Mouse (Mus musculus) layer of hippocampus, adult 9-11 months (tissue): Measurements from ENCODE around the gene Bmp2k.
A peak's percentile ranks its signal among the peaks of the same experiment; 100 is the strongest.

Experiments
- DNase-seq: peaks from one replicate; pipeline ENCODE4 v3.0.0; 2022

The Bmp2k gene

DNA sequence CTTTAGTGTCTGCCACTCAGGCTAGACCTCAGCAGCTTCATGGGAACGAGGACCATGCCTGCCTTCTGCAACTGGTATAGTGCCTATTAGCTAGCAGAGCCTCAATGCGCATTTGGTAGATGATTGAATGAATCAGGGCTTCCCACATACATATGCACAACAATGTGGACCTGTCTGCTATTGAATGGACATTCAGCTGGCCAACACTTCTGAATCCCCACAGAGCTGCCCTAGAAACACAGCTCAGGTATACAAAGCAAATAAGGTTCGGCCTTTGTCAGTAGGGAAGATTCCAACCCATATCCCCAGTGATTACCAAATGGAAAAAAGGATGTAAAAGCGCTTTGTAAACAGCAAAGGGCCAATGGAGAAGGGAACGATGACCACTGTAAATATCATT is 113.2 kb downstream of the Bmp2k start:
- no peak for DNase-seq

DNA sequence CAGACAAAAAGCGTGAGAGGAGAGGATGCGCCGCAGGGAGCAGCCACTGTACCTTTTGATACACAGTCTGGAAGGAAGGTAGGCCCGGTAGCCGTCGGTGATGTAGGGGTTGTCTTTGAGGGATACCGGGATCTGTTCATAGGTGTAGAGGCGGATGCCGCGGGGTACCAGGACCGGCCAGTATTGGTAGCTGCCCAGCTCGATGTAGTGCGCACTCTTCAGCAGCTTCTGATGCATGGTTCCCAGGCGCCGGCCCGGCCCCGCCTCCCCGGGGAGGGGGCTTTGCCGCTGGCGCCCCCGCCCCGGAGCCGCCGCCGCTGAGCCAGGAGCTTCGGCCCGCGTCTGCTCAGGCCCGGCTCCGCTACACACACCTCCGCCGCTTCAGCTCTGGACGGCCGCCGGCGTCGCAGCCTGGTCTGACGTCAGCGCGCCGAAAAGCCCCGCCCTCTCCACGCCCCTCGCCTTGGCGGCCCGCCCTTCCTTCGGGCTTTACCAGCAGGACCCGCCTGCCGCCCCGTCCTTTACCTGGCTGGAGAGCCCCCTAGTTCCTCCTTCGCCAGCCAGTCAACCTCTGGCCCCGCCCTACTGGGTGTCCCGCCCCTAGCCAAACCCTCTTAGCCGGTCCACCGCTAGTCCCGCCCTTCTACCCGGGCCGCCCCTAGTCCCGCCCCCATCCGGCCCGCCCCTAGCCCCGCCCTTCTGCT is 113.9 kb downstream of the Bmp2k start, which contains the start of gene Paqr3:
Paqr3 (minus strand) TSS at position 390 of the 704 bp plus-strand sequence.
- peak; percentile 97 for DNase-seq

DNA sequence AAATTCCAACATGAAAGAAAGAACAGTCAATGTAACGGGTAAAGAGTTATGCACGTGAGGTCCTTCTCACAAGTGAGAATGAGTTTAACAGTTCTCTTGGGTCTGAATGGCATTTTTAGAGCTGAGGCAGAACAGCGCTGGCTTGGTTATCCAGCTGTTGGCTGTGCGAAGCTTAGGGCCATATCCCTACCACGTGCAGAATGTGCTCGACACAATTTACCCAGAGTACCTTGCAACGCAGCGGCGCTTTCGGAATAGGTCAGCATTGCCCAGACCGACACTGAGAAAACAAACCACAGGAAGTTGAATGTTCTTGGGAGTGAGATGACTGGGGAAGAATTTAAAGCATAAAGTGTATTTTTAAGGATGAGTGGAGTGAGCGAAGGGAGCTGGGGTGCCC is 127.5 kb downstream of the Bmp2k start:
- no peak for DNase-seq

DNA sequence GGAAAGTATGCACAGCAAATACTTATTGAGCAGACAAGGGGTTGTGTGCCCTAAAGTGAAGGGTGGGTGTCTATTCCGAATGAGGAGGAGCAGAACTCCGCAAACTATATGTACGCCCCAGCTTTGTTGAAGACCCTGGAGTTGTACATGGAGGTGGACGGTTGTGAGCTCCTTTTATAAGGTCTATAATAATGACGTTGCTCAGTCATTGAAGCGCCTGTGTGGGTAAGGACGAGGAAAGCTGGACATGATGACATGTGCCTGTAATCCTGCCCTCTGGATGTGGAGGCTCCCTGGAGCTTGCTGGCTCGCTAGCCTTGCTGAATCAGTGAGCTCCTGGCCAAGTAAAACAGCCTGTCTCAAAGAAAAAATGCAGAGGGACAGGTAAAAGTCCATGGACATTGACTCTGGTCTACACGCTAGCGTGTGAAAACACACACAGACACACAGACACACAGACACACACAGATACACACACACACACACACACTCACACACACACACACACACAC is 128.0 kb downstream of the Bmp2k start:
- DNase-seq, result no peak

DNA sequence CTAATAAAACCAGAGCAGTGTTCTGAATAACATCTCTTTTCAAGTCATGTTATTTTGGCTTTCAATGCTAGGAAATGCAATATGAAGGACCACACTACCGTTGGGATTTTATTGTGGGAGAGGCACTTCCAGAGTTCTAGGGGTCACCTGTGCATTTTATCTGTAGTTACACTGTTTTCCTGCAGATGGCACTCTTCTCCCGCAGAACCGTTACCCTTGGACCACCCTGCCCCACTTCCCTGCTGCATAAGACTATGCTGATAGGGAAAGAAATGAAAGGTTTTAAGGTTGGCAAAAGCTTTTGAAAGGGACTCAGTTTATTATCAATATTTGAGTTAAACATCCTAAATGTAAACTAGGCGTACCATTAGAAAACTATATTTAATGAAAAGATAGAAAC is 128.5 kb downstream of the Bmp2k start:
- DNase-seq, result no peak

DNA sequence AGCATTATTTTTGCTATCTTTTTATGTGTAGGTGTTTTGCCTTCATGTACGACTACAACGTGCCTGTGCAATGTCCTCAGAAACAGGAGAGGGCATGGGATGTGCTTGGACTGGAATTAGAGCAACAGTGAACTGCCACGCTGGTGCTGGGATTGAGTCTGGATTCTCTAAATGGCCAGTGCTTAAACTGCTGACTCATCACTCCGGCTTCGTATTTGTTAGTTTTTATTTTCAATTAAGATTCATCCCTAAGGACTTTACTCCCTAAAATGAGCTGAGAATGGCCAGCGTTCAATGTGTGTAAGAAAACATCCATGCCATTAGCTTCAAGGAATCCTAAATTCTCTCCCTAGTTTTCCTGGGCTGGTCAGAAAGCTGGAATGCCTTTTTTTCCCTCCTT is 129.8 kb downstream of the Bmp2k start:
- DNase-seq, result no peak

DNA sequence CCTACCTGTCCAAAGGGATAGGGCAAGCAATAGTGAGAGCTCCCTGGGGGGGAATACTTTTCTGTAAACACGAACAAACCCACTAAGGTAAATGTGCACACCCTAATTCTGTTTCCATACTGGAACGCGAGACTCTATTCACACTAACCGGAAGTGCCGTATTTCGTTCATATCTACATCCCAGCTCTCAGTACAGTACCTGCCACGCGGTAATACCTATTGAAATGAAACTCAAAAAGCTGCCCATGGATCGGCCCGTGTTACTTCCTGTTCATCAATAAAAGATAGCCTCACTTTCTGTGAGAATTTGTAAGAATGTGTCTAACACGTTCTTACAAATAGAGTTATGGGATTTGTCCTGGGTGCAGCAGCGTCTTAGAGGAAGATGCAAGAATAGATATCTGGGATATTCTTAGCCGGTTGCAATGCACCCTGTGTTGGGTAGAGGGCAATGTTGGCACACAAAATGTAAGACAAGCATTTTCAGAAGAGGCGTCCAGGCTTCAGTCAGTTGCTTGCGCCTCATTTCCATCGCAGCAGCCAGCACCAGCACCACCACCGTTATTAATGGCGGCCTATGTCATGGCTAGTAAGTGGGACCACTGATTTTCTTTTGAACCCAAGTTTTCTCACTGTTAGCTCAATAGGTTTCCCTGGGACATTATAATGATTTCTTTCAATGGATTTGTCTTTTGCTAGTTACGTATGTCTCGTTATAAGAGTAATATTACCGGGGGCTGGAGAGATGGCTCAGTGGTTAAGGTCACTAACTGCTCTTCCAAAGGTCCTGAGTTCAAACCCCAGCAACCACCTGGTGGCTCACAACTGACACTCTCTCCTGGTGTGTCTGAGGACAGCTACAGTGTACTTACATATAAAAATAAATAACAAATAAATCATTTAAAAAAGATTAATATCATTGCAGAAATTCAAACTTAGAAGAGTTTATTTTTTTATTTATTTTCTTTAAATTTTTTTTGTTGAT is 131.0 kb downstream of the Bmp2k start:
- DNase-seq, result peak; percentile 45

DNA sequence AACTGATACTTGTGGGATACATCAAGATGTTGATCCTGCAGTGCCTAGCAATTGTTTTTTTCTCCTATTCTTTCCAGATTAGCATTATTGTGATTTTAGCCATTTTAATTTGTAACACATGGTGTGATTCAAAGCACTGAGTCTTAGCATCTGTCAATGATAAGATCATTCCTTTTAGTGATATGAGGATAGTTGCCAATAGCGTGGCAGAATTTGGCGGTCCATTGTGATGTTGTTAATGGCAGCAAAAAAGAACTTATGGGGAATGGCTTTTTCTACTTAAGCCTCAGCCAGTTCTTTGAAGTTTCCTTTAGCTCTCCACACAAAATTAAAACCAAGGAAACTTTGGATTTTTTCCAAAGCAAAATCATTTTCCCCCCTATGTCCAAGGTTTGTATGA is 132.1 kb downstream of the Bmp2k start:
- peak; percentile 38 for DNase-seq

DNA sequence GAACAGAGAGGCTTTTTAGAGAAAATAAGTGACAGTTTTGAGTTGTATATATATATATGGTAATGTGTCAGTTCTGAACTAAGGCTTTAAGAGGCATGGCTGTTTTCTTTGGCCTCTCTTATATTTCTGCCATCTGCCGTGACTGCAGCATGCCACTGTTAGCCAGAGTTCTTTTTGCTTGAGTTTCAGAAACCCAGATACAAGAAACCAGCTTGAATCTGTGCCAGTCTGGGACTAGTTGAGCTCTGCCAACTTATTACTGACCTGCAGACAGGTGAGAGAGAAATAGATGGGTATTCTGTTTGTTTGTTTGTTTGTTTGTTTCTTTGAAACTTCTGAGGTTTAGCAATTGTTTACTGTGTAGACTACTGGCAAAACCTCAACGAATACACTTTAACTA is 137.8 kb downstream of the Bmp2k start:
- DNase-seq, result no peak
